Mouse (Mus musculus) spleen, adult 2 months (tissue): ENCODE results near the gene Slc25a53.

Source experiments
- CTCF ChIP-seq: fragments of 200-500 bp; IDR thresholded peaks from 2 replicates; pipeline ENCODE4 v1.5.1; 2011; ENCODE audit warnings: mild to moderate bottlenecking, inconsistent platforms; ENCODE audit not compliant: insufficient read depth, insufficient read length, insufficient replicate concordance; ENCODE audit errors: extremely low read depth
- POLR2A ChIP-seq: fragments of 200-500 bp; IDR thresholded peaks from 2 replicates; pipeline ENCODE4 v1.6.1; 2011; ENCODE audit warnings: low read depth, low read length, inconsistent platforms

DNA sequence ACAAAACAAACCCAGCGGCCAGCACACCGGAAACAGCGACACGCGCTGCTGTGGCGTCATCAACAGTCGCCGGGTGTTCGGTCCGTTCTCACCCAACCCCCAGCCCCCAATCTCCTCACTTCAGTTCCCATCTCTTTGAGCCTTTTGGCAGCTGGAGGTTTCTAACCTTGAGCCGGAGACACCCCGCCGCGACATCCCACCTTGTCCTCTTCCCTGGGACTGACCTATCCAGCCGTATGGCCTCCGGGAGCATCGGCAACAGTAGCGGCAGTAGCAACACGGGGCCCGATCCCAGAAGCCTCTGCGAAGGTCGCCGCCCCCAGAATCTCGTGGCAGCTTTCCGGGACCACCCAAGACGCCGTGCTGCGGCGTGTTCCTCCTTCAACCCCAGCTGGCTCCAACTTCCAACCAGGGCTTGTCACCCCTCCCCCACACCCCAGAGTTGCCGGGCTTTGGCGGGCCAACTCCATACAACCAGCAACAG, at the start of gene Slc25a53:
- TF ChIP-seq CTCF (no peak), POLR2A (no peak)
